Mouse (Mus musculus): ENCODE results near the gene Banf2.

DNA sequence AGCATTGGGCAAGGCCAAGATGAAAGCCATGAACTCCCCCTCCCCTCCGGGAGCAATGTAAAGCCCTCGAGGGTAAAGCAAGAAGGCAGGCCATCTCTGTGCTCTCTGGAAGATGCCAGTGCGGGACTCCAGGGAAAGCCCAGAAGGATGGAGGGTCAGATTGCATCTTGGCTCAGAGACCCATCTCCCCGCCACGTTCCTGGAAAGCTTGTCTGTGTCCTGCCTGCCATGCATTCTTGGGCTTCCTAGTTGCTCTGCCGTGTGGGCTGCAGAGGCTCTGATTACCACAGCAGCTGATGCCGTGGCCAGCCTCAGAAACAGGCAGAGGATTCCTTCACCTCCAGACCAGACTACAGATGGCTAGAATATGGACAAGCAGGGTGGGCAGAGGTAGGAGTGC lies 37.6 kb downstream of the Banf2 start:
- TF ChIP-seq HCFC1 (IDR thresholded peaks at IDR 0.05; ENCODE audit: borderline replicate concordance, insufficient read depth, low read length) (no peak), CHD2 (IDR thresholded peaks at IDR 0.05; ENCODE audit: low read depth, low read length) (no peak), MAFK (IDR thresholded peaks at IDR 0.05; ENCODE audit: insufficient read depth, low read depth, low read length) (no peak), ZC3H11A (IDR thresholded peaks at IDR 0.05; ENCODE audit: borderline replicate concordance, low read depth, low read length) (no peak), ZNF384 (IDR thresholded peaks at IDR 0.05; ENCODE audit: low read depth, low read length) (no peak)

Data from ES-E14 (cell line).